Mouse (Mus musculus) neural tube, embryonic 15.5 days (tissue): ENCODE measurements around the gene Grb2. TPM values are rescaled to one million over a fixed set of nuclear protein-coding genes. Genes with fewer than 3 reads are reported as not detected.

Source experiments
- ATAC-seq: fragments of 200-750 bp; cut with Nextera tagmentation; 2 replicates; pipeline ENCODE4 v1.8.0; 2017; ENCODE audit warnings: mild to moderate bottlenecking, moderate TSS enrichment, moderate library complexity; ENCODE audit not compliant: low FRiP score
- H3K27ac ChIP-seq: fragments of 300-500 bp; sonication (generic); replicated peaks from 2 replicates; pipeline ENCODE4 v1.5.1; 2015; ENCODE audit warnings: mild to moderate bottlenecking, inconsistent platforms
- H3K27me3 ChIP-seq: fragments of 300-500 bp; sonication (generic); replicated peaks from 2 replicates; pipeline ENCODE4 v1.6.1; 2015; ENCODE audit warnings: inconsistent platforms
- H3K36me3 ChIP-seq: fragments of 300-500 bp; sonication (generic); 2 replicates; pipeline ENCODE4 v1.6.1; 2015; ENCODE audit warnings: inconsistent platforms
- H3K4me1 ChIP-seq: fragments of 300-500 bp; sonication (generic); 2 replicates; pipeline ENCODE4 v1.6.1; 2015; ENCODE audit warnings: inconsistent platforms
- H3K4me2 ChIP-seq: fragments of 300-500 bp; sonication (generic); 2 replicates; pipeline ENCODE4 v1.6.1; 2015; ENCODE audit warnings: inconsistent platforms, mild to moderate bottlenecking, moderate library complexity
- H3K4me3 ChIP-seq: fragments of 300-500 bp; sonication (generic); replicated peaks from 2 replicates; pipeline ENCODE4 v1.5.1; 2015; ENCODE audit warnings: mild to moderate bottlenecking, inconsistent platforms
- H3K9ac ChIP-seq: fragments of 300-500 bp; sonication (generic); replicated peaks from 2 replicates; pipeline ENCODE4 v1.6.1; 2015; ENCODE audit warnings: mild to moderate bottlenecking, inconsistent platforms
- H3K9me3 ChIP-seq: fragments of 300-500 bp; sonication (generic); replicated peaks from 2 replicates; pipeline ENCODE4 v1.6.1; 2016; ENCODE audit warnings: inconsistent platforms
- WGBS: fragments of 180-500 bp; shearing (Covaris S2); methylation state at CpG from one replicate; pipeline ENCODE4 v1.1.7; 2015; ENCODE audit warnings: mixed read lengths; 5-methylcytosine and 5-hydroxymethylcytosine counted together
- polyA plus RNA-seq: library from polyadenylated mRNA; unstranded; fragments of >200 nt; fragmentation: Nextera tagmentation; extraction: Ambion mirVana; gene quantifications from 2 replicates; pipeline ENCODE4 v1.2.1, GENCODE M21; 2015

The Grb2 gene
- polyA plus RNA-seq, result 192 and 194 TPM in 2 replicates

GRCm38 (mm10) chr11:115708209-115708876 is at the start of gene Grb2:
TSS of gene Grb2 (minus strand) at chr11:115708597.
- Histone ChIP-seq H3K27me3 (no peaks in the 10 kb centered on the region), H3K4me1 (peaks cover 39% of the 10 kb centered on the region), H3K9ac (peak within 1 kb of the TSS; percentile 95), H3K4me3 (peak within 1 kb of the TSS; percentile 84), H3K36me3 (no peaks in the 10 kb centered on the region), H3K9me3 (no peaks in the 10 kb centered on the region), H3K27ac (peak within 1 kb of the TSS; percentile 95), H3K4me2 (peak within 1 kb of the TSS; percentile 88)
- ATAC-seq, result peak; percentile 93
- WGBS, result 1% methylated on average over 75 of the region's 91 CpGs

GRCm38 (mm10) chr11:115753485-115753884 is 45.1 kb upstream of the Grb2 start:
- 73% methylated on average over 4 of the region's 4 CpGs for WGBS
- Histone ChIP-seq H3K36me3 (no peaks in the 10 kb centered on the region), H3K4me3 (no peak overlapping the region), H3K4me1 (0 out of 2 replicates have a peak, but pooled peaks cover 2% of the 10 kb centered on the region), H3K27me3 (no peaks in the 10 kb centered on the region), H3K9me3 (no peaks in the 10 kb centered on the region), H3K9ac (no peak overlapping the region), H3K27ac (no peak overlapping the region), H3K4me2 (no peak overlapping the region)
- no peak for ATAC-seq

DNA sequence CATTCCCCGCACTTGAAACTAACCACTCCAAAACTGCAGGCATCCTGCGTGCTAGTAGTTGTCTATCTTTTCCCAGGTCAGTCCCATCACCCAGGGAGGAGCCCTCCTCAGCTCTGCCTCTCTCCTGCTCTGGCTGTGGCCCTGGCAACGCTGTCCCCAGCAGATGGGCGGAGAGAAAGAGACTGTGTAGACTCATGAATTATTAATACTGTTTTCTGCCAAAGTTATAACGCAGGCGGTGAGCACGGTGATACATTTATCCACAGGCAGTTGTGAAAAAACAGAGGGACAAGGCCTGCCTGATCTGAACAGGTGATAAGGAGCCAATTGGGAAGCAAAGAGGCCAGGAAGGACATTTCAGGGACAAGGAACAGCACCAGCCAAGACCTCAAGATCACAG is 44.3 kb upstream of the Grb2 start:
- Histone ChIP-seq H3K4me1 (0 out of 2 replicates have a peak, but pooled peaks cover 2% of the 10 kb centered on the region), H3K4me3 (no peak overlapping the region), H3K27ac (no peak overlapping the region), H3K4me2 (no peak overlapping the region), H3K9ac (no peak overlapping the region), H3K9me3 (no peaks in the 10 kb centered on the region), H3K27me3 (no peaks in the 10 kb centered on the region), H3K36me3 (no peaks in the 10 kb centered on the region)
- WGBS, result 29% methylated on average over 7 of the region's 7 CpGs
- ATAC-seq, result no peak; the same call in 1 of the 2 replicates

GRCm38 (mm10) chr11:115751725-115752124 is 43.3 kb upstream of the Grb2 start:
- H3K9ac ChIP-seq, result no peak overlapping the region
- 0 out of 2 replicates have a peak, but pooled peaks cover 8% of the 10 kb centered on the region for H3K4me1 ChIP-seq
- no peaks in the 10 kb centered on the region for H3K9me3 ChIP-seq
- H3K27ac ChIP-seq, result no peak overlapping the region
- H3K27me3 ChIP-seq, result no peaks in the 10 kb centered on the region
- H3K4me2 ChIP-seq, result no peak overlapping the region
- H3K36me3 ChIP-seq, result no peaks in the 10 kb centered on the region
- WGBS, result 70% methylated on average over 2 of the region's 2 CpGs
- no peak for ATAC-seq
- no peak overlapping the region for H3K4me3 ChIP-seq

DNA sequence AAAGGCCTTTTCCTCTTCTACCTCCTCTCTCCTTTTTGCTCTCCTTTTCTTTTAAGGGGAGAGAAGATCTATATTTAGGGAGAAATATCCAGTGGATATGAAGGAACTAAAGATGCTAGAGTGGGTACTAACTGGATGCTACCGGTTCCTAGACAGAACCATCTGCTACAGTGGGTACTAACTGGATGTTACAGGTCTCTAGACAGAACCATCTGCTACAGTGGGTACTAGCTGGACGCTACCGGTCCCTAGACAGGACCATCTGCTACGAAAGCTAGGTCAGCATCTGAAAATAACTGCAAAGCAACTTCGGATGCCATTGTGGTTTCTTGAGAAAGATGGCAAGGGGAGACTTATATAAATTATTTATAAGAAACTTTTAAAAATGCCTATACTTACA is 41.4 kb upstream of the Grb2 start:
- Histone ChIP-seq H3K27me3 (no peaks in the 10 kb centered on the region), H3K4me3 (no peak overlapping the region), H3K9me3 (no peaks in the 10 kb centered on the region), H3K9ac (no peak overlapping the region), H3K27ac (no peak overlapping the region), H3K36me3 (no peaks in the 10 kb centered on the region), H3K4me1 (0 out of 2 replicates have a peak, but pooled peaks cover 8% of the 10 kb centered on the region), H3K4me2 (no peak overlapping the region)
- WGBS, result 84% methylated on average over 5 of the region's 5 CpGs
- no peak for ATAC-seq

DNA sequence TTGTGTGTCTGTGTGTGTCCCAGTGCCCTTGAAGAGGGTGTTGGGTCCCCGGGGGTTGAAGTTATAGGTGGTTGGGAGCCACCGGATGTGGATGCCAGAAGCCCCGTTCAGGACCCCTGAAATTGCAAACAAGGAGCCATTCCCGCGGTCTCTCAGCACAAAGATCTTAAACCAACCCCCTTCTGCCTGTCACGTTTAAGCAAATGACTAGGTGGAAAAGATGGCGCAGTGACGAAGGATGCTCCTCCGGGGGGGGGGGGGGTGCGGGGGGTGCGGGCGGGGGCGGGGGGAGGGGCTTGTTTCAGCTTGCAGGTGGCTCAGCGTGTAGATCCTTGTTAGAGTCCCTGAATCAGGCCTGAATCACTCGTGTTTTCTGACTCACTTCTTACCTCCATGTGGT is 39.0 kb upstream of the Grb2 start:
- ATAC-seq, result no peak
- Histone ChIP-seq H3K27ac (no peak overlapping the region), H3K27me3 (no peaks in the 10 kb centered on the region), H3K4me3 (peak overlapping the region; percentile 17; the same call in 1 of the 2 replicates), H3K9ac (0 out of 2 replicates have a peak overlapping the region, but pooled peaks have one; percentile 12), H3K9me3 (no peaks in the 10 kb centered on the region), H3K4me1 (0 out of 2 replicates have a peak, but pooled peaks cover 5% of the 10 kb centered on the region), H3K4me2 (peak overlapping the region; percentile 52), H3K36me3 (no peaks in the 10 kb centered on the region)
- WGBS, result 12% methylated on average over 15 of the region's 15 CpGs

DNA sequence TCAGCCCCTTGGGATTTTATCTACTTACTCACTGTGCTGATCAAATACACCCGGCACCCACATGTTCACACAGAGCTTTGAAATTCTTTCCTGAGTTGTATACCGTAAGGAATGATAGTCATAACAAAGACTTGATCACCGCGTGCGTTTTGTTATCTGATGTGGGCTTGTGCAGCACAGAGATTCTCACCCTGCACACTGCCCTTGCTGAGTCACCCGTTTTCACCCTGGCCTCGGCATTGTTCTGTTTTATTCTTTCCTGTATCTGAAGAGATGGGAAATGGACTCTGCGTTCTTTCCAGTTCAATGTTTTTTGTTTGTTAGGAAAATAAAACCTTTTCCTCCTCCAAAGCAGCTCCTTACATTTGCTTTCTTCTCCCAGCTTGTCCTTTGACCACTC is 38.4 kb upstream of the Grb2 start:
- 0 out of 2 replicates have a peak, but pooled peaks cover 5% of the 10 kb centered on the region for H3K4me1 ChIP-seq
- no peaks in the 10 kb centered on the region for H3K36me3 ChIP-seq
- H3K27me3 ChIP-seq, result no peaks in the 10 kb centered on the region
- no peak overlapping the region for H3K4me3 ChIP-seq
- 60% methylated on average over 8 of the region's 8 CpGs for WGBS
- H3K27ac ChIP-seq, result no peak overlapping the region
- ATAC-seq, result no peak
- no peaks in the 10 kb centered on the region for H3K9me3 ChIP-seq
- H3K9ac ChIP-seq, result 0 out of 2 replicates have a peak overlapping the region, but pooled peaks have one; percentile 12
- H3K4me2 ChIP-seq, result peak overlapping the region; percentile 52

DNA sequence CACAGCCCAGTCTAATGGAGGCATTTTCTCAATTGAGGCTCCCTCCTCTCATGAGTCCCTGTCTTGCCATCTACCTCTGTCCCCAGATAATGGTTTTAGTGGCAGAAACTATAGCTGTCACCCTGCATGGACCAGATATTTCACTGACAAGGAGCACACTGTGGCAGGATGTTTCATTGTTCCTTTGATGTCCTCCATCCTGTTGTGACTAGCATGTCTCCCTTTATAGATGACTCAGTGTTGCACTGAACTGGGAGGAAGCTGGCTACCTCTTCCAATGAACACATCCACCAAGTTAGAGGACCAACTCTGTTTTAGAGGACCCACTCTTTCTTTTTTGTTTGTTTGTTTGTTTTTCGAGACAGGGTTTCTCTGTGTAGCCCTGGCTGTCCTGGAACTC is 37.7 kb upstream of the Grb2 start:
- no peak overlapping the region for H3K4me2 ChIP-seq
- ATAC-seq, result no peak
- no peaks in the 10 kb centered on the region for H3K27me3 ChIP-seq
- H3K27ac ChIP-seq, result no peak overlapping the region
- no peaks in the 10 kb centered on the region for H3K9me3 ChIP-seq
- H3K9ac ChIP-seq, result no peak overlapping the region
- 0 out of 2 replicates have a peak, but pooled peaks cover 5% of the 10 kb centered on the region for H3K4me1 ChIP-seq
- no peaks in the 10 kb centered on the region for H3K36me3 ChIP-seq
- 81% methylated on average over 1 of the region's 1 CpGs for WGBS
- no peak overlapping the region for H3K4me3 ChIP-seq

DNA sequence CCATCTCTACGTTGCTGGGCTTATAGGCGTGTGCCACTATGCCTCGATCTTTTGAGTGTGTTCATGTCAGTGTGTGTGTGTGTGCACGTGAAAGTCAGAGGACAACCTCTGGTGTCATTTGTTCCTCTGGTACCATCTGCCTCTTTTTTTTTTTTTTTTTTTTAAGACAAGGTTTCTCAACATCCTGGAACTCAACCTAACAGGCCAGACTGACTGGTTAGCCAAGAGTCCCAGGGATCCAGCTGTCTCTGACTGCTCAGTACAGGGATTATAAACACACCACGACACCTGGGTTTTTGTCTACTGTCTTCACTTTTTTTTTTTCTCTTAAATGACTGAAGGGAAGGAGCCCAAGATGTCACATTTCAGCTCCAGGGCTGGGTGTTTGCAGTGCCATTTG is 36.0 kb upstream of the Grb2 start:
- no peak overlapping the region for H3K4me2 ChIP-seq
- no peak overlapping the region for H3K4me3 ChIP-seq
- 0 out of 2 replicates have a peak, but pooled peaks cover 5% of the 10 kb centered on the region for H3K4me1 ChIP-seq
- ATAC-seq, result no peak
- 87% methylated on average over 5 of the region's 5 CpGs for WGBS
- no peaks in the 10 kb centered on the region for H3K36me3 ChIP-seq
- no peaks in the 10 kb centered on the region for H3K9me3 ChIP-seq
- no peak overlapping the region for H3K9ac ChIP-seq
- H3K27me3 ChIP-seq, result no peaks in the 10 kb centered on the region
- no peak overlapping the region for H3K27ac ChIP-seq

DNA sequence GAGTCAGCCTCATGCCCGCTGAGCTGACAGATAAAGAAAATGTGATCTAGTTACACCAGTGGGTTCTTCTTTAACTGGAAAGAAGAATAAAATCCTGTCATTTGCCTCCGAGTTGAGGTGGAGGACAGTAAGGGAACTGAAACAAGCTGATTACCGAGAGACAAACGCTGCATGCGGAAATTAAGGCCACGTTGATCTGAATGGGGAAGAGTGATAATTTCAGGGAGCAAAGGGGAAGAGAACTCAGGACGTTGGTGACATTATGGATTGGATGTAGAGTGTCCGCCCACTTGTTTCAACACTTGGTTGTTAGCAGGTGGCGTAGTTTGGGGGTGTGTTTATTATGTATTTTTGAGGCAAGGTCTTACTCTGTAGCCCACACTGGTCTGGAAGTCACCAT is 34.5 kb upstream of the Grb2 start:
- Histone ChIP-seq H3K9me3 (no peaks in the 10 kb centered on the region), H3K27ac (no peak overlapping the region), H3K4me1 (0 out of 2 replicates have a peak, but pooled peaks cover 5% of the 10 kb centered on the region), H3K4me2 (no peak overlapping the region), H3K4me3 (no peak overlapping the region), H3K27me3 (no peaks in the 10 kb centered on the region), H3K9ac (no peak overlapping the region), H3K36me3 (no peaks in the 10 kb centered on the region)
- no peak for ATAC-seq
- 84% methylated on average over 9 of the region's 9 CpGs for WGBS

- H3K4me2 ChIP-seq, result no peak overlapping the region
- H3K4me3 ChIP-seq, result no peak overlapping the region
- ATAC-seq, result no peak
- H3K36me3 ChIP-seq, result no peaks in the 10 kb centered on the region
- H3K9ac ChIP-seq, result no peak overlapping the region
- WGBS, result 93% methylated on average over 11 of the region's 11 CpGs
- 0 out of 2 replicates have a peak, but pooled peaks cover 2% of the 10 kb centered on the region for H3K4me1 ChIP-seq
- H3K27ac ChIP-seq, result no peak overlapping the region
- H3K27me3 ChIP-seq, result no peaks in the 10 kb centered on the region
- no peaks in the 10 kb centered on the region for H3K9me3 ChIP-seq
These were observed 32.7 kb upstream of the Grb2 start for GRCm38 (mm10) chr11:115741070-115741469.

DNA sequence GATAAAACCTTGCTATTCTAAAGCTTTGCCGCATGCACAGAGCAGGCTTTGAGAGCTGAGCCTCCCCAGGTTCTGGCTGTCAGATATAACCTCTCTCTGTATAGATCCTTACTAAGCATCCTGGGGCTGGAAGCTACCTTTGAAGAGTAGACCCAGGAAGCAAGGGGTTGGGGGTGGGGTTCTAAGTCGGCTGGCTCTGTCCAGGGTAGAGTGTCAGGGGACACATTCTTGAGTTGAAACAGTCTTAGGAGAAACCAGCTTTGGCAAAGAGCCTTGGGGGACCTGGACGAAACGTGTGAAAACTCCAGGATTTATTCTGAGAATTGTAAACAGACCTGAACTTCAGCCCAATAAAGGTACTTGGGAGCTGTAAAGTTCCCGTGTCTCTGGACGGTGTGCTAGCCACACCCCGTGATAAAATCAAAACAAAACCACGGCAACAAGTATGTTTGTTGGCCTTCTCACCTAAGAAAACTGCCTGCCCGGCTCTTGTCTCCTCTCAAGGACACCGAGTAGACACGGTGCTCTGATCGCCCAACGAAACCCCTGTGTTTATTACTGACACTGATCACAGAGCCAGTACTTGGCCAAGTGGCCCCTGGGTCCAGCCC is 30.0 kb upstream of the Grb2 start:
- no peak overlapping the region for H3K4me2 ChIP-seq
- 44% methylated on average over 13 of the region's 13 CpGs for WGBS
- H3K36me3 ChIP-seq, result no peaks in the 10 kb centered on the region
- no peak overlapping the region for H3K4me3 ChIP-seq
- no peak for ATAC-seq
- no peak overlapping the region for H3K9ac ChIP-seq
- H3K4me1 ChIP-seq, result peaks cover 10% of the 10 kb centered on the region; the same call in 1 of the 2 replicates
- no peaks in the 10 kb centered on the region for H3K27me3 ChIP-seq
- no peaks in the 10 kb centered on the region for H3K9me3 ChIP-seq
- H3K27ac ChIP-seq, result no peak overlapping the region
